Mouse (Mus musculus): ENCODE data around the gene Btrc.

Gene Btrc

GRCm38 (mm10) chr19:45573861-45574267 lies 210.3 kb downstream of the Btrc start:
- DNase-seq (ENCODE audit: low read depth) = peak; percentile 93

- DNase-seq (ENCODE audit: low read depth) = no peak
These were observed 210.9 kb downstream of the Btrc start for GRCm38 (mm10) chr19:45574339-45574898.

- peak; percentile 77 for DNase-seq (ENCODE audit: low read depth)
These were observed 211.6 kb downstream of the Btrc start for GRCm38 (mm10) chr19:45574941-45575631.

GRCm38 (mm10) chr19:45575632-45576001 lies 212.1 kb downstream of the Btrc start:
- peak; percentile 53 for DNase-seq (ENCODE audit: low read depth)

GRCm38 (mm10) chr19:45577141-45577750 lies 213.7 kb downstream of the Btrc start:
- peak; percentile 79 for DNase-seq (ENCODE audit: low read depth)

GRCm38 (mm10) chr19:45578976-45579375 lies 215.4 kb downstream of the Btrc start:
- DNase-seq (ENCODE audit: low read depth) = peak; percentile 79

GRCm38 (mm10) chr19:45579416-45579815 lies 215.9 kb downstream of the Btrc start:
- DNase-seq (ENCODE audit: low read depth) = no peak
